Mouse (Mus musculus) gastrocnemius, postnatal 14 days (tissue): ENCODE data around the gene Impdh1. TPM values are rescaled to one million over a fixed set of nuclear protein-coding genes. Genes with fewer than 3 reads are reported as not detected.
"Not testable (repeated sequence)": the region's sequence is repeated elsewhere in the genome, so short reads cannot be mapped to it uniquely, and the experiment has no call there.

ENCODE experiments used
- DNase-seq: peaks from one replicate; pipeline ENCODE4 v3.0.0; 2021; ENCODE audit warnings: mixed read lengths
- intact Hi-C: fragments of 180-260 bp; cut with DNase I; formaldehyde crosslinking; loops from one replicate; pipeline ENCODE4 v1.15.1; 2025; ENCODE audit warnings: low total_unique reads
- total RNA-seq, 2 experiments: library from RNA; stranded (reverse); gene quantifications; 2 replicates each; pipeline ENCODE4 v1.2.3; 2021

The Impdh1 gene
- total RNA-seq, 2 experiments from 2014 or later, result 20.2 to 23.8 TPM

DNA sequence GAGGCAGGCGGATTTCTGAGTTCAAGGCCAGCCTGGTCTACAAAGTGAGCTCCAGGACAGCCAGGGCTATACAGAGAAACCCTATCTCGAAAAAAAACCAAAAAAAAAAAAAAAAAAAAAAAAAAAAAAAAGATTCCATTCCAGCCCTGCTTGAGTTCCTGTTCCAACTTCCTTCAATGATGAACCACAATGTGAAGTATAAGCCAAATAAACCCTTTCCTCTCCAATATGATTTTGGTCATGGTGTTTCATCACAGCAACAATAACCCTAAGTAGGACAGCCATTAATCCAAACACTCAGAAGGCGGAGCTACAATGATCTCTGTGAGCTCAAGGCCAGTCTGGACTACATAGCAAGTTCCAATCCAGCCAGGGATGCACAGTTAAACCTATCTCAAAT lies 1.6 kb upstream of the Impdh1 start:
- DNase-seq, intact Hi-C loops: not testable (repeated sequence)

DNA sequence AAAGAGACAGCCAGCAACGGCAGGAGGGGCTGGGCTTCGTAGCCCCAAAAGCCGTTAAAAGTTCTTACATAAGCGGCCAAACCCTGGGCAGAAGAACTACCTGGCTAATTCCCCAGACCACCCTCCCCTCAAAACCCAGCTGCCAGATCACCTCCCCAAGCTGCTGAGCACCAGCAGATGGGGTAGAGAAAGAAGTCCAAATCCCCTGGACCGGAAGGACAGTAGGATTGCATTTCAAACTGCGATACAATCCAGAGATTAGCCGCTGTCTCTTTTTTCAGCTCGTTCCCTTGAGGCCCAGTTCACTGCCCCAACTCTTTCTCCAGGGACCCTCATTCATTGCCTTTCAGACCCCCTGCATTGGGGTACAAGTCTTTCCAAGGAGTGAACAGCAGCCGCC lies 983 bp downstream of the Impdh1 start:
- no peak for DNase-seq
- intact Hi-C loops, result no loop called here

DNA sequence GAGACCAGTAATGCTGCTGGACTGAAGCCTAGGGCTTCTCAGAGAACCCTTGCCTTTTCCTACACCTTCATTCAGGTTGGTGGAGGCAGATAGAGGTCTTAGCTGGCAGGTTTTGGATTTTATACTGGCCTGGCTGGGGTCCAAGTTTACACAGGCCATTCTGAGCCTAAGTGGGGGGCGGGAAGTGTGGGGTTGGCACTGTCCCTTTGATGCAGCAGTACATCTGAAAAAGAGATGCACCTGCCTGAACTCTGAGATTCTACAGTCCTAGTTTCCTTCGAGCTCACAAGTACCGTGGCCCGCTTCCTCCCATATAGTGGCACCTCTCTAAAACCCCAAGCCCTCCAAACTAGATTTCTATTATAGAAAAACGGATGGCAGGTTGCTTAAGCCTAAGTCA lies 1.4 kb downstream of the Impdh1 start:
- intact Hi-C loops, result no loop called here
- DNase-seq, result no peak

DNA sequence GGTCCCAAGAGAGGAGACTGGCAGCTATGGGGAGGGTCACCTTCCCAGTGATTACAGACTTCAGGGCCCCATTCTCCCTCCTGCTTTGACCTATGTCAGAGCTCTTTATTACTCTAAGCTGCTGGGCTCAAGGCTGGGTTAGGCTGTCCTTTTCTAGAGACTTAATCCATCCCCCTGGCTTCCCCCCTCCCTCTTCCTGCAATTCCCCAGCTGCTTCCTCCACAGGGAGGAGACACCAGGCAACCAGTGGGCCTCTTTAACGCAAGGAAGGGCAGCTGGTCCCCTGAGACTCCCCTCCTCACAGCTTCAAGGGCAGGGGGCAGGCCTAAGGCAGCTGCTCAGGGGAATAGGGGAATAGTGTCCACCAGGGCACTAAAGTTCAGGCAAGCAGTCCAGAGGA lies 1.9 kb downstream of the Impdh1 start:
- DNase-seq, result peak; percentile 26
- intact Hi-C loops, result no loop called here

DNA sequence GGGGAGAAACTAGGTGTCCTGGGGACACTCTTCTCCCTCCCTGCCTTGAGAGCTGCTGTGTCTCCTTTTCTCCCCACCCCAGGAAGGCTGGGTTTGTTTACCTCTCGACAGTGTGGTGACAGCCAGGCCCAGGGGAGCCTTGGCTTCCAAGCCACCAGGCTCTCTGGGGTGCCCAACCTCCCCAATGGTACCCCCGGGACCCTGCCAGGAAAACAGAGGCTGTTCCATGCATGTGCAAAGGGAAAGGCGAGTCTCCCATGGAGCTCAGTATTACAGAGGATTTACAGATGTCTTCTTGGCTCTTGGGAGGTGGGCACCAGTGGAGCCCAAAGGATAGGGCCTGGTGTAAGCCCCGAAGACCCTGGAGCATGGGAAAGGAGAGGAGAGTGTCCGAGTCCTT lies 2.7 kb downstream of the Impdh1 start:
- DNase-seq, result no peak
- intact Hi-C loops, result no loop called here

DNA sequence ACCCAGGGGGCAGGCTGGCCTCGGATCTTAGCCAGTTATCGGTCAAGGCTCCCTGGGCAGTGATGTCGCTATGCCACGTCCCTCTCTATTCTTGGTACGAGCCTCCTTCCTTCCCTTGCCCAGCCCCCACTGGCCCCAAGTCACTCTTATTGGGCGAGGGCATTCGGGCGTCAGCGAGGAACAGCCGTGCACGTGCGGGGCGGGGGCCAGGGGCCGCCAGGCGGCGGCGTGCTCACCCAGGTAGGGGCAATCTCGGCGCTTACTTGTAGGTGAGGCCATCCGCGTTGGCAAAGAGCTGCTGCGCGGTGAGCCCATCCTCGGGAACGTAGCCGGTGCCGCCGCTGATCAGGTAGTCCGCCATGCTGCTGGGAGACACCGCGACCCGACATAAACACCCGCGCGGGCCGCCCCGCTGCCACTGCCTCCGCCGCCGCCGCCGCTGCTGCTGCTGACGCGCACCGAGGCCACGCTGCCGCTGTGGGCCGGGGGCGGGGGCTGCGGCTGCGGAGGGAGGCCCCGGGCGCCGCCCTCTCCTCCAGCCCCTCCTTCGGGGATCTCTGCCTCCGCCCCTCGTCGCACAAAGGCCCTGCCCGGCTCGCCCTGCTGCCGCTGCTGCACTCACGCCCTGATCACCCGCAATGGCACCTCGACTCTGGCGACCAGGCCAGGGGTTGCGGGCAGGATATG lies 4.2 kb downstream of the Impdh1 start:
- intact Hi-C loops, result no loop called here
- peak; percentile 82 for DNase-seq

DNA sequence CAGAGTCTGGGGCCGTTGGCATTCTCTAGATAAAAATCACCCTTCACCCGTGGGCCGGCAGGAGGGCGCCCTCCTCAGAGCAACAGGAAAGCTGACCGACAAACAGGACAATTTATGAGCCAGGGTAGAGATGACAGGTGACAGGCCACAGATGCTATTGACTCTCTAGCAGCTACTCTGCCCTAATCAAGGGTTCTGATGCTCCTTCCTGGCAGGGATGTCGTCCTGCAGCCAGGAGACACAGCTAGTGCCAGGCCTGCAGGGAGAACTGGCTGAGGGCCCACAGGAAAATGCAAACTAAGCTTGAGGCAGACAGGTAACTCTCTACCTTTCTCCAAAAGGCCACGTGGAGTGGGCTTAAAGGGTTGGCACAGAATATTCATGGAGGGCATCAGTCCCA lies 5.0 kb downstream of the Impdh1 start:
- no peak for DNase-seq
- intact Hi-C loops, result no loop called here

DNA sequence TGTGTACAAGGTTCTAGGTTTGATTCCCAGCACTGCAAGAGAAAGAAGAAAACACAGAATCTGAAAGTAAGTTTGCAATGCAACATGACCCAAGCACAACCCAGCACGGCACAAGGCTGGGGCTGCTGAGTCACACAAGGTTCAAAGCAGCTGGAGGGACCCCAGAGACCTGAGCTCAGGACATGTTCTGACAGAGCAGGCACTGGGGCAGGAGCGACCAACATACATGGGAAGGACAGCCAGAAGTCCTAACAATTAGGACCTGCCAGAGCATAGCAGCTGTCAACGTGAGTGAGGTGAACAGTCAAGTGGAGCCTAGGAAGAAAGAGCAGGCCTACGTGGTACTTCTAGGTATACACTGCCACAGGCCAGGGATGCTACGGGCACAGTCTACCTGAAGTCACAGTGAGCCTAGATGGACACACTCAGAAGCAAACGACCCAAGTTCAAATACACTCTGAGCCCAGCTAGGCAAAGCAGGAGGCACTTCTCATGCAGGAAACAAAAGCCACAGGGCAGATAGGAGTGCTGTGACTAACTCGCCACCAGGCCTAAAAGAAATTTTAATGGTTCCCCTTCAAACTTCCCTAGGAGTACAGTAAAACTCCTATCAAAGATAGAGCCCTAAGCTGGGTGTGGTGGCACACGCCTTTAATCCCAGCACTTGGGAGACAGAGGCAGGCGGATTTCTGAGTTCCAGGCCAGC lies 5.8 kb downstream of the Impdh1 start:
- intact Hi-C loops, result no loop called here

DNA sequence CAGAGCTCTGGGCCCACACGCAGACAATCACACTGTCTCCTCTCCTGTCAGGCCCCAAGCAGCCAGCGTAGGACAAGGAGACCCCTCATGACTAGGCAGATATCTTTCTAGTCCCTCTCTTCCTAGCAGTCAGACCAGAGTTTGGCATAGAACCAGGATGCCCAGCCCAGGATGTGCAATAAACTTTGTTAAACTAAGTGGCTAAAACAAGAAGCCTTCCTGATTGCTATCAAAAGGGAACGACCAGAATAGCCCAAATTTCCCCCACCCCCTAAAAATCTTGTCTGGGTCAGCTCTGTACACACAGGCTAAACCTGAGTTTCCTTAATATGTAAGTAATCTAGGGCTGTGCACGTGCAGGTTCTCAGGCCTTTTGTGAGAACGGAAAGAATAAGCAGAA lies 8.0 kb downstream of the Impdh1 start:
- intact Hi-C loops, result loop anchor here (5.0 kb wide), 1 partner anchor 34 kb away; no protein-coding TSS in a partner anchor
- DNase-seq, result no peak

More for the DNA sequence above, 5.8 kb downstream of the Impdh1 start:
- no peak for DNase-seq

DNA sequence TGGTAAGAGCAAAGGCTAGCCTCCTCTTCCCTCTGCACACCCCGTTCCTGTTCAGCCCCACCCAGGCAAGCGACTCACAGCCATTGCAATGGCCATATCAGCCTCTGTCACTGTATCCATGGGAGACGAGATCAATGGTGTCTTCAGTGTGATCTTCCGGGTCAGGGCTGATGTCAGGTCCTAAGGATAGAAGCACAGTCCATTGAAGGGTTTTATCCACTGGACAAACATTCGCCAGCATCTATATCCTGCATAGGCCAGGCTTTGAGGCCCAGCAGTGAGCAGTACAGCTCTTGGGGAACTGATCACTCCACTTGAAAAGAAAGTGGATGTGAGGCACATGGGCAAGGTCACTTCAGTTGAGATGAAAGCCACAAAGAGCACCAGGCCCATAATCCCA lies 9.1 kb downstream of the Impdh1 start:
- intact Hi-C loops, result loop anchor here (5.0 kb wide), 1 partner anchor 35 kb away; no protein-coding TSS in a partner anchor

DNA sequence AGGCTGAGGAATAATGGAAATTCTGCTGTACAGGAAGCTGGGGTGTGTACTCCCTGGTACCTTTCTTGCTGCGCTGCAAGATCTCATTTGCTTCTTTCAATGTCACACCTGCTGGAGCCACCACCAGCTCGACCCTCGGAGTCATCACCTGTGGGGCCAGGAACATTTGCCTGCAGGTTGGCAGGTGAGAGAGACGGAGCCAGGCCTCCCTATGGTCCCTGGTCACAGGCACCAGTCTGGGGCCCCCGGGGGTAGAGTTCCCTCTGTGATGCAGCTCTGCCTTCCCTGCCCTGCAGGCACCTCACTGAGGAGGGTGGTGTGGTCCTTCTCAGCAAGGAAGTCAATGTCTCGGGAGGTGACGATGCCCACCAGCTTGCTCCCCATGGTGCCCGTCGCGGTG lies 10.2 kb downstream of the Impdh1 start:
- intact Hi-C loops, result loop anchor here (5.0 kb wide), 1 partner anchor 36 kb away; no protein-coding TSS in a partner anchor

More for the DNA sequence above, 9.1 kb downstream of the Impdh1 start:
- no peak for DNase-seq

DNA sequence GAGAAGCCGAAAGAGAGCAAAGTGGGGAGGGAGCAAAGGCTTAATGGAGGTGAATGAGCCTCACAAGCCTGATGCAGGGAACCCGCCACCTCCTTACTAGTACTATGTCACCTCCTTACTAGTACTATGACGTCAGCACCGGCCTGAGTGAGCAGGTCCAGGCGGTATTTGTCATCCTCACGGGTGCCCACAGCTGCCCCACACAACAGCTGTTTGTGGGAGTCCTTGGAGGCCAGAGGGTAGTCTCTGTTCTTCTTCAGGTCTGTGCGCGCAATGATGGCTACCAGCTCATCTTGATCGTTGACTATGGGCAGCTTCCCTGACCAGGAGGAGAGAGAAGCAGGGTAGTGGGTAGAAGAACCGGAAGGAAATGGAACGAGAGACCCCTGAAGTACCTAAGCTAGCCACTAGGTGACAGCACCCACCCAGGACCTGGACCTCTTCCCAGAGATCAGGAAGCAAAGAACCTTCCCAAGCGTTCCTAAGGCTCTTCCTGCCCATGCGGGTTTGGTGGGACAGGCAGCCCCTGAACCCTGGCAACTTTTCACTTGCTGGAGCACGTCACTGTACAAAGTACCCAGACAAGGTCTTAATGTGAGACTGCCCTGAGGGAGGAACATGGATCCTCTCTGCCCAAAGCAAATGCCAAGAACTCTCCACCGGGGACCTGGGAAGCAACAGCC lies 11.1 kb downstream of the Impdh1 start:
- DNase-seq, result peak; percentile 51
- intact Hi-C loops, result loop anchor here (5.0 kb wide), 1 partner anchor 37 kb away; no protein-coding TSS in a partner anchor

More for the DNA sequence above, 10.2 kb downstream of the Impdh1 start:
- DNase-seq, result no peak

DNA sequence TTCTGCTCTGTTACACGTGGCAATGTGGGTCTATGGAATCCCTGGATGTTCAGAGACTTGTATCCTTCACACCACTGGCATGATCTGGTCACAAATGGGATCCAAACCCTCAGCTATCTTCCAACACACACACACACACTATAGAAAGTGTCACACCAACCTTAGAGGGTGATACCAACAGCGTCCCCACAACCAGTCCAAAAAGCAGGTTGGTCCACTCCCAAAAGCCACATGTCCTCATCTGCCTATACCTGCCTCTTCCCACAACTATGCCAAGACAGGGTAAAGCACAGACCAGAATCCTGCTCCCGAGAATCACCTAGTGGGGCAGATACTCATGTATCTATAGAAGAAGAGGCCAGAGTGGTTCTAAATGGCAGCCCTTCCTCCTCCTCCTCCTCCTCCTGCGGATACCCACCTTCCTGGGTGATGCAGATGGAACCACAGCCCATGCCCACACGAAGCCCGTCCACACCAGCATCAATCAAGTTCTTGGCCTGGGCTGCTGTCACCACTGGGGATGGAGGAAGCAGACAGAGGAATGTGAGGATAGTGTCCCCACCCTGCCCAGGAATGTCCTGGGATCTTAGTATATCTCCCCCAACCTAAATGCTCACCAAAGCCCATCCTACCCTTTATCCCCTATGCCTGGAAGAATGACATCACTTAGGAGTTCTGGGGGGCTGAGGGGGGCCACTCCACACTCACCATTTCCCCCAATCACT lies 12.1 kb downstream of the Impdh1 start:
- intact Hi-C loops, result no loop called here
- no peak for DNase-seq

DNA sequence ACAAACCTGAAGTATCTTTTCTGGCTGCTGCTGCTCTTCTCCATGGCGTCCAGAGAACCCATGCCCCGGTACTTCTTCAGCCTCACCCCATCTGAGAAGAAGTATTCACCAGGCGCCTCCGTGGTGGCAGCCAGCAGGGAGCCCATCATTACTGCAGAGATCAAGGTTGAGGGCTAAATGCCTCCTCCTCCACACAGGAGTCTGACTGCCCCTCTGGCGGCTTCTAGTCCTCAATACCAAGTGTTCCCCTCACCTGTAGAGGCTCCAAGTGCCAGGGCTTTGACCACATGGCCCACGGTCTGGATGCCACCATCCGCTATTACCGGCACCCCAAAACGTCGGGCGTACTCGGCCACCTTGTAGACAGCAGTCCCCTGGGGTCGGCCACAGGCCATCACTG lies 13.1 kb downstream of the Impdh1 start:
- intact Hi-C loops, result no loop called here
- no peak for DNase-seq

DNA sequence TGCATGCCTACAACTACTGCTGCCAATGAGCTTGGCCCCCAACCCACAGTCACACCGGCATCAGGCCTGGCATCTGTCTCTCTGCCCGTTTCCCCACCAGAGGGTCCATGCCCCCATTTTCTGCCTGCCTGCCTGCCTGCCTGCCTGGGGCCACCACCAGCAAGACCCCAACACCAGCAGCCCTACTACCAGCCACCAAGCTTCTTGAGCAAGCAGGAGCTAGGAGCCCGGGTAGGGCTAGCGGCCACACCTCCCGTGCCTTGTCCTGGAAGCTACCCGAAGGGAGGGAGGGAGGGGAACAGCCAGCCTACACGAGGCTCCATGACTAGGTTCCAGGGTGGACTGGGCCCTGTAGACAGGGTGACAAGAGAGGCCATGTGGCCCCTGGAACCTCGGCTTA lies 14.2 kb downstream of the Impdh1 start:
- DNase-seq, result no peak
- intact Hi-C loops, result no loop called here

DNA sequence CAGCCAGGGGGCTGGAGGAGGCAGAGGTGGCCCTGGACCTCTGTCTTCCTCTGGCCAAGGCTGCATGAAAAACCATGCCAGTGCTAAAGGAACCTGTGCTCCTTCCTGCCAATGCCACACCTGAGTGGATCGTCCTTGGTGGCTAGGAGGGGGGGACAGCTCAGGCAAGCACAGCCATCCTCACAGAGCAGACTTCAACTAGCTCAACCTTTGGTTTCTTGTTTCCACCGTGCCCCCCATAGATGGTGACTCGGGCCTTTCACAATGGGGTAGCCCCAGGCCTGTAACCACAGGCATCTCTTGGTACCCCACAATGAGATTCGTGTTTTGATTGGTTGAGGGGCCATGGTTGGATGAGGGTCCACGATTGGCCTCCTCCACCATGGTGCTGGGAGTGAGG lies 14.8 kb downstream of the Impdh1 start:
- no peak for DNase-seq
- intact Hi-C loops, result no loop called here

DNA sequence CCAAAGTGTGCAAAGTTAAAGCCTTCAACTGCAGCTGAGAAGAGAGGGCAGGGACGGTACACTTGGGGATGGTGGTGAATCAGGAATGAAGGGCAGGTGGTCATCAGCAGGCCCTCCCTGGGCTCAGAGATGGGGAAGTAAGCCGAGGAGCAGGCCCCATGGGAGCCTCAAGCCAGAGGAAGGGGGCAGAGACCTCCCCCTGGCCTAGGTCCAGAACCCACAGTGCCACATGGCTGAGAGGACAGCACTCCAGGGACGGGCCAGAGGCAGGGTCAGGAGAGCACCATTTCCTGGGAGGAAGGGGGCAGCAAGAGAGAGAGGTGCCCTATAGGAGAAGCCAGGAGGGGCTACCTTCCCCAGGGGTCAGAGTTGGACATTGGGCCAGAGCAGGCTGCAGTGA lies 15.7 kb downstream of the Impdh1 start:
- intact Hi-C loops, result no loop called here
- DNase-seq, result no peak

DNA sequence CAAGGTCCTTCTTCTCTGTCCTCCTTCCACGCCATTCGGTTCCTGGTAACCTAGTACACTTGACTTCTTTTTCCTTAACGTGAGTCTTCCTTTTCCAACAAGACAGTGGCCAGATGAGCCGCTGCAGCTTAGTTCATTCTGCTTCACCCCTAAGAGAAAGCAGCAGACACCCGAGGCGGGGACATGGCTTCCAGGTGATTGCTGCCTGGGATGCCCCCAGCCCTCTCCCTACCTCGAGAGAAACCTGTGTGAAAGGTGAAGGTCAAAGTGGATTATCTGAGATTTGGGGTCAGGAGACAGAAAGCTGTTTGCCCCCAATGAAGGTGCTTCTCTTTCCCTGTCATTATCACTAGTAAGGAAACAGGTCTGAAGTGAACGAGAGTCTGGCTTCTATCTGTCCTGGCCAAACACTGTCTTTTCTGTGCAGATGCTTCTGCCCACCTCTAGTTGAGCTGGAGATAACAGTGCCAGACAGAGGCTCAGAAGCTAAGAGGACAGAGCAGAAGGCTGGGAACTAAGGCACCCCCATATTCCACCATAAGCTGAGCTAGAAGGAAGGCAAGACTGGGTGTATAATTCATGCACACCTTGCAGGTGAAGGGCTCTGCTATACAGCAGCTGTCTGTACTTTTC lies 16.8 kb downstream of the Impdh1 start:
- intact Hi-C loops, result loop anchor here (2.0 kb wide), 1 partner anchor 29 kb away; no protein-coding TSS in a partner anchor
- DNase-seq, result no peak
